Mouse (Mus musculus) stomach, postnatal 0 days (tissue): ENCODE results near the gene 4930513O06Rik. TPM values are rescaled to one million over a fixed set of nuclear protein-coding genes. Genes with fewer than 3 reads are reported as not detected.

ENCODE experiments used
- ATAC-seq: fragments of 200-750 bp; cut with Nextera tagmentation; 2 replicates; pipeline ENCODE4 v1.8.0; 2017; ENCODE audit not compliant: low FRiP score, low TSS enrichment
- DNase-seq: peaks from one replicate; pipeline ENCODE4 v3.0.0-alpha.2; 2016; ENCODE audit warnings: low spot score
- H3K27ac ChIP-seq: fragments of 300-500 bp; sonication (generic); replicated peaks from 2 replicates; pipeline ENCODE4 v1.5.1; 2014; ENCODE audit warnings: mild to moderate bottlenecking, control low read depth
- H3K27me3 ChIP-seq: fragments of 300-500 bp; sonication (generic); 2 replicates; pipeline ENCODE4 v1.6.1; 2014; ENCODE audit warnings: low read length; ENCODE audit not compliant: control insufficient read depth, insufficient read depth
- H3K36me3 ChIP-seq: fragments of 300-500 bp; sonication (generic); 2 replicates; pipeline ENCODE4 v1.6.1; 2014; ENCODE audit warnings: low read length, mixed read lengths; ENCODE audit not compliant: control insufficient read depth, insufficient read depth
- H3K4me1 ChIP-seq: fragments of 300-500 bp; sonication (generic); replicated peaks from 2 replicates; pipeline ENCODE4 v1.6.1; 2014; ENCODE audit warnings: antibody characterized with exemption; ENCODE audit not compliant: control insufficient read depth, insufficient read depth
- H3K4me2 ChIP-seq: fragments of 300-500 bp; sonication (generic); replicated peaks from 2 replicates; pipeline ENCODE4 v1.6.1; 2014; ENCODE audit warnings: low read depth, mild to moderate bottlenecking, control low read depth, moderate library complexity
- H3K4me3 ChIP-seq: fragments of 300-500 bp; sonication (generic); 2 replicates; pipeline ENCODE4 v1.5.1; 2014; ENCODE audit warnings: low read depth, low read length, control low read depth
- H3K9ac ChIP-seq: fragments of 300-500 bp; sonication (generic); 2 replicates; pipeline ENCODE4 v1.6.1; 2014; ENCODE audit warnings: mild to moderate bottlenecking, low read length, control low read depth, mixed read lengths
- H3K9me3 ChIP-seq: fragments of 300-500 bp; sonication (generic); 2 replicates; pipeline ENCODE4 v1.6.1; 2016; ENCODE audit warnings: low read length; ENCODE audit not compliant: control insufficient read depth
- CTCF ChIP-seq: IDR thresholded peaks from 2 replicates; pipeline ENCODE4 v1.5.1; 2016; ENCODE audit warnings: antibody characterized with exemption, low read depth, mild to moderate bottlenecking, moderate library complexity
- EP300 ChIP-seq: optimal IDR thresholded peaks from 2 replicates; pipeline ENCODE3; 2016; ENCODE audit warnings: antibody characterized with exemption
- WGBS: fragments of 180-500 bp; shearing (Covaris S2); extraction: QIAGEN DNeasy Blood & Tissue Kit; methylation state at CpG from one replicate; pipeline ENCODE4 v1.1.7; 2014; 5-methylcytosine and 5-hydroxymethylcytosine counted together
- polyA plus RNA-seq: library from polyadenylated mRNA; unstranded; fragments of >200 nt; fragmentation: Nextera tagmentation; extraction: Ambion mirVana; gene quantifications from 2 replicates; pipeline ENCODE4 v1.2.1, GENCODE M21; 2015

4930513O06Rik gene
- polyA plus RNA-seq: not detected in 2 replicates

DNA sequence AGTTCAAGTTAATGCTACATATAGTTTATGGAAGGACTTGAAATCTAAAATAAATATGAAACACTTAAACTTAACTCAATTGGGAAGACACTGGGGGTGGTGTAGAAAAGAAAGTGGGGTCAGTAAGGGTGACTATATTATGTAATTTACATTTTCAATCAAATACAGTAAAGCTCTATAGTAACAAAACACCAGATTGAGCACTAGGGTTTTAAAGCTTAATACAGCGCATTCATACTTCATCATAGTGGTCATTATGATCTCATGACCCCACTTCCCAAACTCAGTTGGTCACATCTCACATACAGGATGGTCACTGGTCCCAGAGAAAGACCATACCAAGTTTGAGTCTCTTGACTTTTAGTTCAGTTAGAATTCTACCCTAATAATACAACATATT, at the start of gene 4930513O06Rik:
TSS of gene 4930513O06Rik (plus strand) at position 301 of the 400 bp plus-strand sequence.
- H3K9ac ChIP-seq: no peak within 1 kb of the TSS
- WGBS: 83% methylated on average over 1 of the region's 1 CpGs
- H3K36me3 ChIP-seq: no peaks in the 10 kb centered on the region
- no peak for TF ChIP-seq CTCF
- TF ChIP-seq EP300: no peak
- DNase-seq: no peak
- H3K27me3 ChIP-seq: no peaks in the 10 kb centered on the region
- no peaks in the 10 kb centered on the region for H3K9me3 ChIP-seq
- no peak within 1 kb of the TSS for H3K4me2 ChIP-seq
- H3K4me1 ChIP-seq: no peaks in the 10 kb centered on the region
- H3K27ac ChIP-seq: no peak within 1 kb of the TSS
- no peak for ATAC-seq
- H3K4me3 ChIP-seq: no peak within 1 kb of the TSS

DNA sequence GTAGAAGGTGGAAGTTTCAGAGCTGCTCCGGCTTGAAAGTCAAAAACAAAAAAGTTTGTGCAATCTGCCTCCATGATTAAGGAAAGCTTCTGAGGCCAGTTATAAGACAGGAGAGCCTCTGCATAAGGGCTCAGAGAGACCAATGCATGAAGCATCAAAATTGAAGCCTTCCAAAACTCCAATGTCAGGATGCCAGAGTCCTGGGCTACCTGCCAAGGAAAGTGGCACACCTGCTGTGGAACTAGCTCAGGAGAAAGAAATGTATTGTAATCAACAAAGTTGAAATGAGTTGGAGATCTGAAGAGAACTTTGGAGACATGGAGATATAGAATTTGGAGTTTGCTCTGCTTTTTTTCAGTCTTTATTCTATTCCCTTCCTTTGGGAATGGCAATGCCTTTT, 48.4 kb upstream of the 4930513O06Rik start:
- no peak for TF ChIP-seq CTCF
- TF ChIP-seq EP300: no peak

DNA sequence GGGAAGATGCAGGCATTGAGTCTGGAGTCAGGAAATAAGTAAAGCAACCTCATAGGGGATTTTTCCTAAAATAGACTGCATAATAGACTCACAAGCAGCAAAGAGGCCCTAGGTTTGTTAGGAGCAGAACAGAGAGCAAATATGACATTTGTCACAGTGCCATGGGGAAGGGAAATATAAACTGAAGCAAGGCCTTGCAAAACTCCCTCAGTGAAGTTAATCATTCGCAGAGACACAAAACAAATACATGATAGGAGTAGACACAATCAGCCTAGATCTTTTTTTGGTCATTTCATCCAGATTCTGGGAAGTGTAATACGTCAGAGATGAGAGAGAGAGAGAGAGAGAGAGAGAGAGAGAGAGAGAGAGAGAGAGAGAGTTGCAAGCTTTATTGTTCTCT, 46.7 kb upstream of the 4930513O06Rik start:
- H3K27me3 ChIP-seq: no peaks in the 10 kb centered on the region
- H3K36me3 ChIP-seq: no peaks in the 10 kb centered on the region
- H3K4me3 ChIP-seq: no peak overlapping the region
- no peak for TF ChIP-seq CTCF
- no peak for TF ChIP-seq EP300
- DNase-seq (no peak), ATAC-seq (no peak)
- H3K27ac ChIP-seq: no peak overlapping the region
- no peak overlapping the region for H3K4me2 ChIP-seq
- no peaks in the 10 kb centered on the region for H3K4me1 ChIP-seq
- 18% methylated on average over 2 of the region's 2 CpGs for WGBS
- H3K9ac ChIP-seq: no peak overlapping the region
- H3K9me3 ChIP-seq: no peaks in the 10 kb centered on the region

More for the DNA sequence above, 48.4 kb upstream of the 4930513O06Rik start:
- WGBS: 78% methylated on average over 1 of the region's 1 CpGs
- no peaks in the 10 kb centered on the region for H3K9me3 ChIP-seq
- no peak overlapping the region for H3K4me2 ChIP-seq
- H3K4me3 ChIP-seq: no peak overlapping the region
- H3K9ac ChIP-seq: no peak overlapping the region
- H3K27me3 ChIP-seq: no peaks in the 10 kb centered on the region
- no peaks in the 10 kb centered on the region for H3K4me1 ChIP-seq
- ATAC-seq (no peak), DNase-seq (no peak)
- no peak overlapping the region for H3K27ac ChIP-seq
- no peaks in the 10 kb centered on the region for H3K36me3 ChIP-seq

DNA sequence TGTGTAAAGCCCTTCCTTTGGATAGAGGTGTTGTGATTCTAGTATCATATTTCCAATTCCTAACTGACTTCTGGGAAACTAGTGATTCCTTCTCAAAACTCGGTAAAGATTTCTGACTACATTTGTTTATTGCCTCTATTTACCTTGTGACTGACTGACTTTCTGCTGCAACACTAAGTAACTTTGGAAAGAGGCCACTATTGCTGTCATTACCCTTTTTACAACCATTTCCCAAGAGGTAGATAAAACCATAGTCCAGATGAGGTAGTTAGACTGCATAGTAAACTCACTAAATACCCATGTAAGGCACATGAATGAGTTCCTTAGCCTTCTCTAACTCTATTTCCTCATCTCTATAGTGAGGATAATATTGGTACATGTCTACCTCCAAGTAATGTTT, 44.9 kb upstream of the 4930513O06Rik start:
- no peak overlapping the region for H3K4me3 ChIP-seq
- ATAC-seq: no peak
- no peaks in the 10 kb centered on the region for H3K36me3 ChIP-seq
- no peaks in the 10 kb centered on the region for H3K9me3 ChIP-seq
- no peak overlapping the region for H3K27ac ChIP-seq
- no peak overlapping the region for H3K4me2 ChIP-seq
- no peaks in the 10 kb centered on the region for H3K27me3 ChIP-seq
- DNase-seq: no peak
- no peaks in the 10 kb centered on the region for H3K4me1 ChIP-seq
- WGBS: 78% methylated on average over 1 of the region's 1 CpGs
- H3K9ac ChIP-seq: no peak overlapping the region
- TF ChIP-seq EP300: no peak
- no peak for TF ChIP-seq CTCF

DNA sequence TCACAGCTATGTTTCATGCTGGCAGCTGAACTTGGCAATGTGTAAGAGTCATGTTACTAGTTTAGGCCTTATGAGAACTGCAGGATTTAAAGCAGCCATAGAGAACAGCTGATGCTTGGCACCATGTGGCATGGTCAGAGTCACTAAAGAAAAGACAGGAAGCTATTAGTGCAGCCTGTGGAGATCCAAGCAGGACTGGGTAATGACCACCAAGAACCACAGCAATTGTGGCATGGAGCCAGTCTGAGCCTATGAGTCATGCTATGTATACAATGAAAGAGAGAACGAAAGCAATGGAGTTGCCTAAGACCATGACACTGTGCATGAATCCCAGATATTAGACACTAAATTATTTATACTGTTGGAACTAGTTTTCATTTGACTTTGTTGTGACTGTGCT, 34.1 kb upstream of the 4930513O06Rik start:
- Histone ChIP-seq H3K27ac (no peak overlapping the region), H3K9me3 (no peaks in the 10 kb centered on the region), H3K4me2 (no peak overlapping the region), H3K36me3 (no peaks in the 10 kb centered on the region), H3K27me3 (no peaks in the 10 kb centered on the region), H3K9ac (no peak overlapping the region), H3K4me1 (no peaks in the 10 kb centered on the region), H3K4me3 (no peak overlapping the region)
- TF ChIP-seq EP300 (no peak), CTCF (no peak)
- peak; percentile 80 for ATAC-seq
- DNase-seq: peak; percentile 54
- WGBS: 15% methylated on average over 1 of the region's 1 CpGs

DNA sequence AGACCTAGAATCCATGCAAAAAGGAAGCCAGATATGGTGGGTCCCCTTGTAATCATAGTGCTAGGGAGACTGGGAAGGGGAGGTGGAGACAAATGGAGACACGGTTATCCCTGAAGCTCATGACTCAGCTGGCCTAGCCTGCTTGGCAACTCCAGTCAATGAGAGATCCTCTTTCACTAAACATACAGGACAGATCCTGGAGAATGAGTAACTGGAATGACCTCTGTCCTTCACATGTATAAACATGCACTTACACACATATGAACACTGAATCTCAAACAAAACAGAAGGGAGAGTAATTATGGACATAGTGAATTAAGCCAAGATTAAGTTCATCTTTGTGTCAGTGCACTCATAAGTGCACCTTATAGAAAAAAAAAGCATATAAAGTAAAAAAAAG, 32.9 kb upstream of the 4930513O06Rik start:
- no peak overlapping the region for H3K4me2 ChIP-seq
- H3K9ac ChIP-seq: no peak overlapping the region
- 30% methylated on average over 1 of the region's 1 CpGs for WGBS
- no peaks in the 10 kb centered on the region for H3K9me3 ChIP-seq
- no peak for ATAC-seq
- DNase-seq: no peak
- no peak overlapping the region for H3K4me3 ChIP-seq
- no peaks in the 10 kb centered on the region for H3K27me3 ChIP-seq
- no peak overlapping the region for H3K27ac ChIP-seq
- TF ChIP-seq EP300 (no peak), CTCF (no peak)
- H3K4me1 ChIP-seq: no peaks in the 10 kb centered on the region
- no peaks in the 10 kb centered on the region for H3K36me3 ChIP-seq
